Mouse (Mus musculus) neural tube, embryonic 15.5 days (tissue): ENCODE measurements at regions not wholly inside any gene's neighbourhood (a gene's known extent, or its start where the extent isn't known, plus 50 kb on each side); places are given as distances from the start of the nearest gene placed in this dataset.
"Not testable (repeated sequence)": the region's sequence is repeated elsewhere in the genome, so short reads cannot be mapped to it uniquely, and the experiment has no call there.

Experiments
- ATAC-seq: fragments of 200-750 bp; cut with Nextera tagmentation; 2 replicates; pipeline ENCODE4 v1.8.0; 2017; ENCODE audit warnings: mild to moderate bottlenecking, moderate TSS enrichment, moderate library complexity; ENCODE audit not compliant: low FRiP score
- H3K27ac ChIP-seq: fragments of 300-500 bp; sonication (generic); replicated peaks from 2 replicates; pipeline ENCODE4 v1.5.1; 2015; ENCODE audit warnings: mild to moderate bottlenecking, inconsistent platforms
- H3K27me3 ChIP-seq: fragments of 300-500 bp; sonication (generic); replicated peaks from 2 replicates; pipeline ENCODE4 v1.6.1; 2015; ENCODE audit warnings: inconsistent platforms
- H3K36me3 ChIP-seq: fragments of 300-500 bp; sonication (generic); 2 replicates; pipeline ENCODE4 v1.6.1; 2015; ENCODE audit warnings: inconsistent platforms
- H3K4me1 ChIP-seq: fragments of 300-500 bp; sonication (generic); 2 replicates; pipeline ENCODE4 v1.6.1; 2015; ENCODE audit warnings: inconsistent platforms
- H3K4me2 ChIP-seq: fragments of 300-500 bp; sonication (generic); 2 replicates; pipeline ENCODE4 v1.6.1; 2015; ENCODE audit warnings: inconsistent platforms, mild to moderate bottlenecking, moderate library complexity
- H3K4me3 ChIP-seq: fragments of 300-500 bp; sonication (generic); replicated peaks from 2 replicates; pipeline ENCODE4 v1.5.1; 2015; ENCODE audit warnings: mild to moderate bottlenecking, inconsistent platforms
- H3K9ac ChIP-seq: fragments of 300-500 bp; sonication (generic); replicated peaks from 2 replicates; pipeline ENCODE4 v1.6.1; 2015; ENCODE audit warnings: mild to moderate bottlenecking, inconsistent platforms
- H3K9me3 ChIP-seq: fragments of 300-500 bp; sonication (generic); replicated peaks from 2 replicates; pipeline ENCODE4 v1.6.1; 2016; ENCODE audit warnings: inconsistent platforms
- WGBS: fragments of 180-500 bp; shearing (Covaris S2); methylation state at CpG from one replicate; pipeline ENCODE4 v1.1.7; 2015; ENCODE audit warnings: mixed read lengths; 5-methylcytosine and 5-hydroxymethylcytosine counted together

- no peak overlapping the region for H3K9ac ChIP-seq
- no peak overlapping the region for H3K4me2 ChIP-seq
- no peaks in the 10 kb centered on the region for H3K4me1 ChIP-seq
- H3K4me3 ChIP-seq = no peak overlapping the region
- 84% methylated on average over 5 of the region's 5 CpGs for WGBS
- no peaks in the 10 kb centered on the region for H3K36me3 ChIP-seq
- no peak overlapping the region for H3K27ac ChIP-seq
- no peaks in the 10 kb centered on the region for H3K27me3 ChIP-seq
- ATAC-seq = no peak
- no peaks in the 10 kb centered on the region for H3K9me3 ChIP-seq
These were observed 85.0 kb downstream of the Glrx3 start for GRCm38 (mm10) chr7:137522450-137522849.

DNA sequence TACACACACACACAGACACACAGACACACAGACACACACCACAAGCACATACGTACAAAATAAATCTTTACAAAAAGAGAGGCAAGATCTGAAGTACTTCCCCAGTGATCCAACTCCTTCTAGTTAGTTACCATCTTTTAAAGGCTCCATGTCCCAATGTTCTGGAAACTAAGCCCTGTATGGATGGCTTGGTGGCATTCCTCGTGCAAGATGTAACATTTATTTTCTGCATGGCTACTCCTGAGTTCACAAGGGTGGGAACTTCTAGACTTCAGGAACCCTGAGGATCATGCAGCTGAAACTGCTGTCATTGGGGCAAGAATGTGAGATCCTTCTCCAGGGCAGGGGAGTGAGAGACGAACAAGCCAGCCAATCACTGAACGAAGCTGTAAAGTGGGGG, 96.1 kb downstream of the Glrx3 start:
- H3K9me3 ChIP-seq = no peaks in the 10 kb centered on the region
- H3K4me3 ChIP-seq = no peak overlapping the region
- no peaks in the 10 kb centered on the region for H3K36me3 ChIP-seq
- ATAC-seq = no peak
- WGBS = 84% methylated on average over 4 of the region's 4 CpGs
- H3K27me3 ChIP-seq = no peaks in the 10 kb centered on the region
- H3K9ac ChIP-seq = no peak overlapping the region
- H3K27ac ChIP-seq = no peak overlapping the region
- H3K4me1 ChIP-seq = peaks cover 4% of the 10 kb centered on the region; the same call in 1 of the 2 replicates
- H3K4me2 ChIP-seq = no peak overlapping the region

- no peak overlapping the region for H3K9ac ChIP-seq
- H3K27ac ChIP-seq = no peak overlapping the region
- no peak overlapping the region for H3K4me2 ChIP-seq
- H3K9me3 ChIP-seq = no peaks in the 10 kb centered on the region
- no peaks in the 10 kb centered on the region for H3K27me3 ChIP-seq
- no peaks in the 10 kb centered on the region for H3K4me1 ChIP-seq
- no peaks in the 10 kb centered on the region for H3K36me3 ChIP-seq
- H3K4me3 ChIP-seq = no peak overlapping the region
- WGBS = 41% methylated on average over 2 of the region's 2 CpGs
- ATAC-seq = no peak
These were observed 112.6 kb downstream of the Glrx3 start for GRCm38 (mm10) chr7:137549991-137550390.

GRCm38 (mm10) chr7:137552551-137553198, 115.3 kb downstream of the Glrx3 start:
- Histone ChIP-seq H3K27ac (no peak overlapping the region), H3K36me3 (no peaks in the 10 kb centered on the region), H3K9ac (no peak overlapping the region), H3K9me3 (no peaks in the 10 kb centered on the region), H3K27me3 (no peaks in the 10 kb centered on the region), H3K4me1 (peaks cover 7% of the 10 kb centered on the region), H3K4me3 (no peak overlapping the region), H3K4me2 (no peak overlapping the region)
- no peak for ATAC-seq
- 53% methylated on average over 5 of the region's 5 CpGs for WGBS

DNA sequence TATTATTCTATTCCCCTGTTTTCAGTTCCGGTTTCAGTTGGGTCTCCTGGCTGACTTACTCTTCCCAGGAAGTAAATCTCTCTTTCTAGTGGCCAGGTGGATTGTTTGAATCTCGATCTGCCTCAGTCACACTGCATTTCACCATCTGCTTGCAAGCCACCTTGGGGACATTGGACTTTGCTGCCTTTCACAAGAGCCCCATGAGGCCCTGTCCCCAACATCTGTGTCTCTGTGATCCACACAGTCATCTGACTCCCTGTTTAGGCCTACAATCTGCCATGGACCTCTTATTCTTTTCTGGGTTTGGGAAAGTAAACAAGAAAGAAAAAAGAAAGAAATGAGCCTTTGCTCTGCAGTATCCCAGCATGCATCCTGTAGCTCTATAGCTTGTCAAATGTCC, 118.1 kb downstream of the Glrx3 start:
- WGBS = 50% methylated on average over 2 of the region's 2 CpGs
- Histone ChIP-seq H3K27ac (no peak overlapping the region), H3K4me3 (no peak overlapping the region), H3K9me3 (no peaks in the 10 kb centered on the region), H3K27me3 (no peaks in the 10 kb centered on the region), H3K4me1 (peaks cover 11% of the 10 kb centered on the region), H3K4me2 (no peak overlapping the region), H3K9ac (no peak overlapping the region), H3K36me3 (no peaks in the 10 kb centered on the region)
- no peak for ATAC-seq

GRCm38 (mm10) chr7:137557439-137557838, 120.0 kb downstream of the Glrx3 start:
- Histone ChIP-seq H3K27ac (peak overlapping the region; percentile 28; the same call in 1 of the 2 replicates), H3K9ac (no peak overlapping the region), H3K9me3 (no peaks in the 10 kb centered on the region), H3K4me2 (no peak overlapping the region), H3K4me3 (no peak overlapping the region), H3K27me3 (no peaks in the 10 kb centered on the region), H3K36me3 (no peaks in the 10 kb centered on the region), H3K4me1 (peaks cover 14% of the 10 kb centered on the region)
- 27% methylated on average over 3 of the region's 3 CpGs for WGBS
- ATAC-seq = peak; percentile 85

- WGBS = 90% methylated on average over 3 of the region's 3 CpGs
- no peak overlapping the region for H3K4me2 ChIP-seq
- no peaks in the 10 kb centered on the region for H3K36me3 ChIP-seq
- H3K9me3 ChIP-seq = no peaks in the 10 kb centered on the region
- H3K27me3 ChIP-seq = no peaks in the 10 kb centered on the region
- H3K27ac ChIP-seq = no peak overlapping the region
- H3K4me1 ChIP-seq = peaks cover 14% of the 10 kb centered on the region
- ATAC-seq = no peak
- H3K9ac ChIP-seq = no peak overlapping the region
- H3K4me3 ChIP-seq = no peak overlapping the region
These were observed 121.5 kb downstream of the Glrx3 start for GRCm38 (mm10) chr7:137558871-137559270.

GRCm38 (mm10) chr7:137570199-137570598, 132.8 kb downstream of the Glrx3 start:
- no peak for ATAC-seq
- H3K36me3 ChIP-seq = no peaks in the 10 kb centered on the region
- WGBS = 82% methylated on average over 2 of the region's 2 CpGs

GRCm38 (mm10) chr7:137575491-137575890, 138.1 kb downstream of the Glrx3 start:
- Histone ChIP-seq H3K27me3 (no peaks in the 10 kb centered on the region), H3K4me1 (no peaks in the 10 kb centered on the region), H3K9me3 (no peaks in the 10 kb centered on the region), H3K27ac (no peak overlapping the region), H3K9ac (no peak overlapping the region), H3K4me2 (no peak overlapping the region), H3K36me3 (no peaks in the 10 kb centered on the region), H3K4me3 (no peak overlapping the region)
- ATAC-seq = no peak
- WGBS = 81% methylated on average over 3 of the region's 3 CpGs

More at GRCm38 (mm10) chr7:137570199-137570598, 132.8 kb downstream of the Glrx3 start:
- Histone ChIP-seq H3K4me1 (no peaks in the 10 kb centered on the region), H3K27me3 (no peaks in the 10 kb centered on the region), H3K4me2 (no peak overlapping the region), H3K27ac (no peak overlapping the region), H3K4me3 (no peak overlapping the region), H3K9me3 (no peaks in the 10 kb centered on the region), H3K9ac (no peak overlapping the region)

- no peaks in the 10 kb centered on the region for H3K4me1 ChIP-seq
- H3K36me3 ChIP-seq = no peaks in the 10 kb centered on the region
- H3K4me3 ChIP-seq = no peak overlapping the region
- H3K27me3 ChIP-seq = no peaks in the 10 kb centered on the region
- no peak overlapping the region for H3K27ac ChIP-seq
- no peak overlapping the region for H3K4me2 ChIP-seq
- ATAC-seq = no peak
- H3K9ac ChIP-seq = no peak overlapping the region
- H3K9me3 ChIP-seq = no peaks in the 10 kb centered on the region
- 65% methylated on average over 6 of the region's 6 CpGs for WGBS
These were observed 138.8 kb downstream of the Glrx3 start for GRCm38 (mm10) chr7:137576251-137576650.

- no peaks in the 10 kb centered on the region for H3K27me3 ChIP-seq
- H3K9ac ChIP-seq = no peak overlapping the region
- H3K4me1 ChIP-seq = 0 out of 2 replicates have a peak, but pooled peaks cover 2% of the 10 kb centered on the region
- H3K4me3 ChIP-seq = no peak overlapping the region
- H3K9me3 ChIP-seq = 0 out of 2 replicates have a peak, but pooled peaks cover 2% of the 10 kb centered on the region
- no peak overlapping the region for H3K4me2 ChIP-seq
- no peak overlapping the region for H3K27ac ChIP-seq
- no peaks in the 10 kb centered on the region for H3K36me3 ChIP-seq
- no peak for ATAC-seq
- WGBS = 94% methylated on average over 2 of the region's 2 CpGs
These were observed 146.1 kb downstream of the Glrx3 start for GRCm38 (mm10) chr7:137583556-137583955.

- not testable (repeated sequence) for ATAC-seq, H3K4me3 ChIP-seq, H3K36me3 ChIP-seq, H3K27me3 ChIP-seq, H3K4me2 ChIP-seq, H3K27ac ChIP-seq, H3K9ac ChIP-seq, H3K4me1 ChIP-seq, H3K9me3 ChIP-seq
- 85% methylated on average over 4 of the region's 4 CpGs for WGBS
These were observed 147.5 kb downstream of the Glrx3 start for GRCm38 (mm10) chr7:137584916-137585315.
